Mouse (Mus musculus) embryo, embryonic 11 days (tissue): ENCODE measurements around the gene Lmbrd1.
"Not testable (repeated sequence)": the region's sequence is repeated elsewhere in the genome, so short reads cannot be mapped to it uniquely, and the experiment has no call there.

Source experiments
- DNase-seq: peaks from one replicate; pipeline ENCODE4 v3.0.0-alpha.2; 2015

The Lmbrd1 gene

GRCm38 (mm10) chr1:24678205-24678917 is at the start of gene Lmbrd1:
Gene Lmbrd1 (plus strand): TSS chr1:24678630.
- DNase-seq, result peak; percentile 93

- DNase-seq, result peak; percentile 53
These were observed 44.8 kb upstream of the Lmbrd1 start for GRCm38 (mm10) chr1:24633553-24634132.

- DNase-seq, result no peak
These were observed 28.3 kb upstream of the Lmbrd1 start for GRCm38 (mm10) chr1:24650100-24650499.

GRCm38 (mm10) chr1:24659914-24660313 is 18.5 kb upstream of the Lmbrd1 start:
- no peak for DNase-seq

- DNase-seq, result not testable (repeated sequence)
These were observed 17.8 kb upstream of the Lmbrd1 start for GRCm38 (mm10) chr1:24660662-24661061.

- no peak for DNase-seq
These were observed 16.9 kb upstream of the Lmbrd1 start for GRCm38 (mm10) chr1:24661551-24661950.

- no peak for DNase-seq
These were observed 14.3 kb upstream of the Lmbrd1 start for GRCm38 (mm10) chr1:24664158-24664557.

- no peak for DNase-seq
These were observed 5.2 kb upstream of the Lmbrd1 start for GRCm38 (mm10) chr1:24673231-24673630.

GRCm38 (mm10) chr1:24677706-24678105 is 724 bp upstream of the Lmbrd1 start:
- no peak for DNase-seq

- no peak for DNase-seq
These were observed 641 bp downstream of the Lmbrd1 start for GRCm38 (mm10) chr1:24679071-24679470.

- DNase-seq, result no peak
These were observed 2.6 kb downstream of the Lmbrd1 start for GRCm38 (mm10) chr1:24680991-24681390.

GRCm38 (mm10) chr1:24681946-24682345 is 3.5 kb downstream of the Lmbrd1 start:
- no peak for DNase-seq

- no peak for DNase-seq
These were observed 5.5 kb downstream of the Lmbrd1 start for GRCm38 (mm10) chr1:24683947-24684346.

GRCm38 (mm10) chr1:24685606-24686005 is 7.2 kb downstream of the Lmbrd1 start:
- DNase-seq, result no peak

- DNase-seq, result no peak
These were observed 8.0 kb downstream of the Lmbrd1 start for GRCm38 (mm10) chr1:24686235-24687021.

GRCm38 (mm10) chr1:24697677-24698076 is 19.2 kb downstream of the Lmbrd1 start:
- DNase-seq, result no peak

GRCm38 (mm10) chr1:24698146-24698880 is 19.9 kb downstream of the Lmbrd1 start:
- no peak for DNase-seq

GRCm38 (mm10) chr1:24699320-24699719 is 20.9 kb downstream of the Lmbrd1 start:
- DNase-seq, result peak; percentile 77

GRCm38 (mm10) chr1:24700241-24700640 is 21.8 kb downstream of the Lmbrd1 start:
- no peak for DNase-seq

- DNase-seq, result no peak
These were observed 25.4 kb downstream of the Lmbrd1 start for GRCm38 (mm10) chr1:24703821-24704220.

- DNase-seq, result no peak
These were observed 37.9 kb downstream of the Lmbrd1 start for GRCm38 (mm10) chr1:24716301-24716700.

- peak; percentile 16 for DNase-seq
These were observed 41.2 kb downstream of the Lmbrd1 start for GRCm38 (mm10) chr1:24719621-24720020.

GRCm38 (mm10) chr1:24720209-24720608 is 41.8 kb downstream of the Lmbrd1 start:
- no peak for DNase-seq
